In genomic region chrX:157754559-157754958, GRCm38 (mm10) we compare ENCODE assay signal across 28 mouse cellular contexts. TPM values are rescaled to one million over a fixed set of nuclear protein-coding genes. Genes with fewer than 3 reads are reported as not detected.
DNase-seq lines count a peak whose midpoint lies in the region; ATAC-seq and TF ChIP-seq lines count a peak whose summit lies in the region.
"Had no signal": no experiment of that assay in that cellular context is flagged by ENCODE, and none has a peak within 500 bp of the region (broad histone marks: within the 10 kb centered on the region; RNA-seq: fewer than 3 reads in every experiment).

No protein-coding gene starts in this region.

- no peaks in the 10 kb centered on the region for H3K36me3 ChIP-seq in forebrain, embryonic 11.5 days (ENCODE audit: control insufficient read depth, insufficient read depth, low read length)
- no peaks in the 10 kb centered on the region for H3K36me3 ChIP-seq in forebrain, embryonic 16.5 days (ENCODE audit: control insufficient read depth, insufficient read depth)
- no peaks in the 10 kb centered on the region for H3K36me3 ChIP-seq in forebrain, embryonic 13.5 days (ENCODE audit: poor library complexity, severe bottlenecking)
- no peaks in the 10 kb centered on the region for H3K36me3 ChIP-seq in forebrain, embryonic 10.5 days (replicated peaks)
- no peaks in the 10 kb centered on the region for H3K36me3 ChIP-seq in hindbrain, embryonic 12.5 days
- H3K36me3 ChIP-seq in hindbrain, postnatal 0 days (ENCODE audit: insufficient read depth, low read length) = no peaks in the 10 kb centered on the region
- H3K36me3 ChIP-seq in midbrain, embryonic 15.5 days (replicated peaks) = no peaks in the 10 kb centered on the region
- H3K36me3 ChIP-seq in midbrain, embryonic 10.5 days = no peaks in the 10 kb centered on the region
- H3K36me3 ChIP-seq: embryonic facial prominence, embryonic 13.5 days; embryonic facial prominence, embryonic 15.5 days; G1E had no signal

- H3K4me3 ChIP-seq in forebrain, embryonic 11.5 days (ENCODE audit: low read depth, low read length) = no peak overlapping the region
- no peak overlapping the region for H3K4me3 ChIP-seq in forebrain, embryonic 16.5 days (replicated peaks; ENCODE audit: low read length)
- no peak overlapping the region for H3K4me3 ChIP-seq in forebrain, embryonic 13.5 days
- H3K4me3 ChIP-seq in forebrain, embryonic 10.5 days = no peak overlapping the region
- no peak overlapping the region for H3K4me3 ChIP-seq in hindbrain, embryonic 12.5 days
- H3K4me3 ChIP-seq in hindbrain, postnatal 0 days (ENCODE audit: low read length) = no peak overlapping the region
- no peak overlapping the region for H3K4me3 ChIP-seq in midbrain, embryonic 15.5 days
- no peak overlapping the region for H3K4me3 ChIP-seq in midbrain, embryonic 10.5 days
- H3K4me3 ChIP-seq: embryonic facial prominence, embryonic 13.5 days; embryonic facial prominence, embryonic 15.5 days; erythroblast, embryonic 14.5 days had no signal

- DNase-seq in forebrain, embryonic 11.5 days (ENCODE audit: low spot score) = no peak
- no peak for DNase-seq in forebrain, embryonic 10.5 days (ENCODE audit: extremely low spot score, low spot score)
- no peak for DNase-seq in hindbrain, postnatal 0 days (ENCODE audit: low spot score)
- DNase-seq in midbrain, embryonic 10.5 days (ENCODE audit: low spot score) = no peak
- DNase-seq: adrenal gland, adult 8-10 months; adrenal gland, postnatal 14 days; adrenal gland, postnatal 36 days; B cell, adult 2 months; cerebellum, adult 11 months; cerebellum, adult 18-20 months; cerebellum, adult 8-10 months; cerebellum, adult 9-11 months; cerebellum, postnatal 14 days; cerebellum, postnatal 36 days; embryo, embryonic 11 days had no signal

- H3K9ac ChIP-seq in forebrain, embryonic 11.5 days (ENCODE audit: low read length) = no peak overlapping the region
- H3K9ac ChIP-seq in forebrain, embryonic 16.5 days (replicated peaks; ENCODE audit: low read depth, low read length) = no peak overlapping the region
- no peak overlapping the region for H3K9ac ChIP-seq in forebrain, embryonic 13.5 days
- no peak overlapping the region for H3K9ac ChIP-seq in hindbrain, embryonic 12.5 days
- H3K9ac ChIP-seq in hindbrain, postnatal 0 days (replicated peaks; ENCODE audit: low read length) = no peak overlapping the region
- no peak overlapping the region for H3K9ac ChIP-seq in midbrain, embryonic 15.5 days
- H3K9ac ChIP-seq: embryonic facial prominence, embryonic 13.5 days; embryonic facial prominence, embryonic 15.5 days had no signal

- no peak overlapping the region for H3K27ac ChIP-seq in forebrain, embryonic 11.5 days (ENCODE audit: low read depth, low read length)
- H3K27ac ChIP-seq in forebrain, embryonic 16.5 days (ENCODE audit: low read length) = no peak overlapping the region
- no peak overlapping the region for H3K27ac ChIP-seq in forebrain, embryonic 13.5 days
- no peak overlapping the region for H3K27ac ChIP-seq in forebrain, embryonic 10.5 days
- no peak overlapping the region for H3K27ac ChIP-seq in hindbrain, embryonic 12.5 days
- H3K27ac ChIP-seq in hindbrain, postnatal 0 days = no peak overlapping the region
- no peak overlapping the region for H3K27ac ChIP-seq in midbrain, embryonic 15.5 days
- no peak overlapping the region for H3K27ac ChIP-seq in midbrain, embryonic 10.5 days (replicated peaks)
- H3K27ac ChIP-seq: embryonic facial prominence, embryonic 13.5 days; embryonic facial prominence, embryonic 15.5 days had no signal

- peak; percentile 73 for ATAC-seq in forebrain, embryonic 11.5 days (replicated peaks; ENCODE audit: low FRiP score)
- no peak for ATAC-seq in forebrain, embryonic 16.5 days
- peak; percentile 41; the same call in 1 of the 2 replicates for ATAC-seq in forebrain, embryonic 13.5 days
- ATAC-seq in hindbrain, embryonic 12.5 days (ENCODE audit: low FRiP score) = 0 out of 2 replicates have a peak, but pooled peaks have one; percentile 22
- ATAC-seq in hindbrain, postnatal 0 days = no peak
- ATAC-seq in midbrain, embryonic 15.5 days (replicated peaks) = 0 out of 2 replicates have a peak, but pooled peaks have one; percentile 30
- ATAC-seq: activated CD4-positive, CD25-positive, alpha-beta regulatory T cell, adult 4 months; CD4-positive, CD25-positive, alpha-beta regulatory T cell, adult 4 months; Patski had no signal

- WGBS in forebrain, embryonic 11.5 days = 39% methylated on average over 4 of the region's 4 CpGs
- WGBS in forebrain, embryonic 16.5 days = 29% methylated on average over 4 of the region's 4 CpGs
- 40% methylated on average over 4 of the region's 4 CpGs for WGBS in forebrain, embryonic 13.5 days
- WGBS in forebrain, embryonic 10.5 days = 58% methylated on average over 4 of the region's 4 CpGs
- WGBS in hindbrain, embryonic 12.5 days = 59% methylated on average over 4 of the region's 4 CpGs
- WGBS in hindbrain, postnatal 0 days = 67% methylated on average over 4 of the region's 4 CpGs
- 44% methylated on average over 4 of the region's 4 CpGs for WGBS in midbrain, embryonic 15.5 days
- WGBS in midbrain, embryonic 10.5 days = 52% methylated on average over 4 of the region's 4 CpGs

- TF ChIP-seq CTCF in hindbrain, postnatal 0 days (IDR thresholded peaks at IDR 0.05; ENCODE audit: low read depth) = no peak

- H3K4me2 ChIP-seq in forebrain, embryonic 11.5 days (ENCODE audit: low read depth, low read length, severe bottlenecking) = no peak overlapping the region
- no peak overlapping the region for H3K4me2 ChIP-seq in forebrain, embryonic 16.5 days (ENCODE audit: low read length)
- no peak overlapping the region for H3K4me2 ChIP-seq in forebrain, embryonic 13.5 days
- no peak overlapping the region for H3K4me2 ChIP-seq in hindbrain, embryonic 12.5 days (replicated peaks)
- no peak overlapping the region for H3K4me2 ChIP-seq in hindbrain, postnatal 0 days (ENCODE audit: low read depth, low read length)
- H3K4me2 ChIP-seq in midbrain, embryonic 15.5 days = no peak overlapping the region
- H3K4me2 ChIP-seq: embryonic facial prominence, embryonic 13.5 days; embryonic facial prominence, embryonic 15.5 days had no signal

- H3K4me1 ChIP-seq in forebrain, embryonic 11.5 days (replicated peaks; ENCODE audit: control insufficient read depth, insufficient read depth, low read length) = no peaks in the 10 kb centered on the region
- no peaks in the 10 kb centered on the region for H3K4me1 ChIP-seq in forebrain, embryonic 16.5 days (replicated peaks; ENCODE audit: control insufficient read depth, insufficient read depth, low read length)
- H3K4me1 ChIP-seq in forebrain, embryonic 13.5 days = no peaks in the 10 kb centered on the region
- peaks cover 9% of the 10 kb centered on the region; the same call in 1 of the 2 replicates for H3K4me1 ChIP-seq in forebrain, embryonic 10.5 days
- no peaks in the 10 kb centered on the region for H3K4me1 ChIP-seq in hindbrain, embryonic 12.5 days
- no peaks in the 10 kb centered on the region for H3K4me1 ChIP-seq in hindbrain, postnatal 0 days (ENCODE audit: insufficient read depth, low read length)
- no peaks in the 10 kb centered on the region for H3K4me1 ChIP-seq in midbrain, embryonic 15.5 days
- H3K4me1 ChIP-seq in midbrain, embryonic 10.5 days = no peaks in the 10 kb centered on the region; the same call in 1 of the 2 replicates
- H3K4me1 ChIP-seq: embryonic facial prominence, embryonic 13.5 days; embryonic facial prominence, embryonic 15.5 days had no signal

- peaks cover 7% of the 10 kb centered on the region for H3K27me3 ChIP-seq in forebrain, embryonic 11.5 days (ENCODE audit: control insufficient read depth, insufficient read depth, low read length)
- H3K27me3 ChIP-seq in forebrain, embryonic 16.5 days (replicated peaks; ENCODE audit: control insufficient read depth, insufficient read depth, low read length) = no peaks in the 10 kb centered on the region
- H3K27me3 ChIP-seq in forebrain, embryonic 13.5 days = peaks cover under 1% of the 10 kb centered on the region; the same call in 1 of the 2 replicates
- H3K27me3 ChIP-seq in forebrain, embryonic 10.5 days (ENCODE audit: poor library complexity, severe bottlenecking) = peaks cover 87% of the 10 kb centered on the region
- no peaks in the 10 kb centered on the region for H3K27me3 ChIP-seq in hindbrain, embryonic 12.5 days
- no peaks in the 10 kb centered on the region for H3K27me3 ChIP-seq in hindbrain, postnatal 0 days (ENCODE audit: insufficient read depth, low read length)
- H3K27me3 ChIP-seq in midbrain, embryonic 15.5 days (replicated peaks) = no peaks in the 10 kb centered on the region
- peaks cover 60% of the 10 kb centered on the region for H3K27me3 ChIP-seq in midbrain, embryonic 10.5 days (ENCODE audit: low read depth, poor library complexity, severe bottlenecking)
- H3K27me3 ChIP-seq: CH12.LX; embryonic facial prominence, embryonic 15.5 days had no signal

- H3K9me3 ChIP-seq in forebrain, embryonic 11.5 days (ENCODE audit: control insufficient read depth, low read length) = no peaks in the 10 kb centered on the region
- no peaks in the 10 kb centered on the region for H3K9me3 ChIP-seq in forebrain, embryonic 16.5 days (ENCODE audit: control insufficient read depth, low read length)
- no peaks in the 10 kb centered on the region for H3K9me3 ChIP-seq in forebrain, embryonic 13.5 days (replicated peaks)
- no peaks in the 10 kb centered on the region for H3K9me3 ChIP-seq in forebrain, embryonic 10.5 days
- no peaks in the 10 kb centered on the region for H3K9me3 ChIP-seq in hindbrain, embryonic 12.5 days (replicated peaks)
- no peaks in the 10 kb centered on the region for H3K9me3 ChIP-seq in hindbrain, postnatal 0 days (ENCODE audit: low read length)
- H3K9me3 ChIP-seq in midbrain, embryonic 15.5 days = no peaks in the 10 kb centered on the region
- H3K9me3 ChIP-seq in midbrain, embryonic 10.5 days (replicated peaks) = no peaks in the 10 kb centered on the region
- H3K9me3 ChIP-seq: embryonic facial prominence, embryonic 13.5 days; embryonic facial prominence, embryonic 15.5 days; G1E had no signal

RNA-seq across cellular contexts. Expression of gene Smpx, which starts 55.8 kb away (rescaled TPM):
- polyA plus RNA-seq in forebrain, embryonic 11.5 days (2014; fragmentation: Nextera tagmentation; extraction: Ambion mirVana) = not detected in 2 replicates
- 0.29 TPM in 1 of 2 replicates, not detected in the other for polyA plus RNA-seq in forebrain, embryonic 16.5 days (2015; fragmentation: Nextera tagmentation; extraction: Ambion mirVana)
- 0.60 TPM in 1 of 2 replicates, not detected in the other for polyA plus RNA-seq in forebrain, embryonic 13.5 days (2015; fragmentation: Nextera tagmentation; extraction: Ambion mirVana)
- polyA plus RNA-seq in forebrain, embryonic 10.5 days (2016; fragmentation: Nextera tagmentation; extraction: Ambion mirVana) = not detected in 2 replicates
- polyA plus RNA-seq in hindbrain, embryonic 12.5 days (2016; fragmentation: Nextera tagmentation; extraction: Ambion mirVana) = 1.1 and 3.3 TPM in 2 replicates
- total RNA-seq in hindbrain, postnatal 0 days (2014; rRNA removed) = 1.0 TPM in 1 of 2 replicates, not detected in the other
- 0.63 and 0.89 TPM in 2 replicates for polyA plus RNA-seq in hindbrain, postnatal 0 days (2015; fragmentation: Nextera tagmentation; extraction: Ambion mirVana)
- 0.72 TPM in 1 of 2 replicates, not detected in the other for polyA plus RNA-seq in midbrain, embryonic 15.5 days (2015; fragmentation: Nextera tagmentation; extraction: Ambion mirVana)
- polyA plus RNA-seq in midbrain, embryonic 10.5 days (2016; fragmentation: Nextera tagmentation; extraction: Ambion mirVana) = not detected in 2 replicates
- total RNA-seq: CH12.LX; common myeloid progenitor, adult 5-6 weeks; G1E had no signal
- polyA plus RNA-seq: activated CD4-positive, CD25-positive, alpha-beta regulatory T cell, adult 4 months; CD4-positive, CD25-positive, alpha-beta regulatory T cell, adult 4 months; erythroblast, embryonic 14.5 days; G1E; Patski had no signal

Comparison
In these comparisons a context has a peak if more than half of its experiments do, and no peak if none do; other contexts are left out.
1. ATAC-seq: peak in forebrain, embryonic 11.5 days (single experiment), forebrain, embryonic 13.5 days (single experiment), hindbrain, embryonic 12.5 days (single experiment) and midbrain, embryonic 15.5 days (single experiment); none in forebrain, embryonic 16.5 days (single experiment) and hindbrain, postnatal 0 days (single experiment).